Mouse (Mus musculus) mouse trophoblast stem cell (cell line): ENCODE measurements around the gene Olfr13.
"Not testable (repeated sequence)": the region's sequence is repeated elsewhere in the genome, so short reads cannot be mapped to it uniquely, and the experiment has no call there.

Experiments
- in situ Hi-C, 2 experiments: fragments of 300-500 bp; cut with MseI, MboI; formaldehyde crosslinking; loops; 2 replicates in 1 of 2; 3 replicates in 1 of 2; pipeline ENCODE4 v1.15.1; 2025

Olfr13 gene

DNA sequence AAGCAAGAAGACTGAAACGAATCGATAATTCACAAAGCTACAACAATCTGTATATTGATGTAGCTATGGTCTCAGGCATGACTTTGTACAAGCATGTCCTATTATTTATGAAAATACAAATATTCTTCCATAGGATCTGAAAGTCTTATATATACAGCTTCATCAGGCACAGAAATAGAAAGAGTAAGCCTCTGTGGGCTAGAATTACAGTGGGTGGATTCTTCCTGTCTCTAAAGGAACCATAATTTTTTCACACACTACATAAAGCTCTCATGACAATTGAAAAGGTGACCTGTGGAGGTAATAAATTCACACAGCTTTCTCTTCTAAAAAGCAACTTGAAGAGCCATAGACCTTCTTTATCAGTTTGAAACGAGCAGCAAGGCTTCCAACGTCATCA is at the start of gene Olfr13:
Olfr13 (plus strand) TSS at position 301 of the 400 bp plus-strand sequence.
- in situ Hi-C loops: no loop called here

DNA sequence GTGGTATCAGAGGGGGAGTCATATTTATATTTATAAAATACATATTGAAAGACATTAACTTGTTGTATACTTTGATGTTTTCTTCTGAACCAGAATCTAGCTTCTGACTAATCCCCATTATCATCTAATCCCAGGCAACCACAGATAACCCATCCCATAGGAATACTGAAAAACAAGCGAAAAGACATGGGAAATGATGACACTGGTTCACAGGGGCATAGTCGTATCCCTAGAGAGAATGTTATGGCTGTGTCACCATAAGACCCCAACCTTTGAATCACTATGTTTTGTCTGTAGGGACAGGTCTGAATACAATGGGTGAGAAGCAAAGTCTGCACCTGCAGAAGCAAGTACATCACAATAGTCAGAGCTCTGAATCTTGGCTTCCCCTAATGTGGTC is 25.7 kb upstream of the Olfr13 start, which contains the start of gene Olfr237-ps1:
Olfr237-ps1 (plus strand) TSS at position 301 of the 400 bp plus-strand sequence.
- in situ Hi-C loops: not testable (repeated sequence)

DNA sequence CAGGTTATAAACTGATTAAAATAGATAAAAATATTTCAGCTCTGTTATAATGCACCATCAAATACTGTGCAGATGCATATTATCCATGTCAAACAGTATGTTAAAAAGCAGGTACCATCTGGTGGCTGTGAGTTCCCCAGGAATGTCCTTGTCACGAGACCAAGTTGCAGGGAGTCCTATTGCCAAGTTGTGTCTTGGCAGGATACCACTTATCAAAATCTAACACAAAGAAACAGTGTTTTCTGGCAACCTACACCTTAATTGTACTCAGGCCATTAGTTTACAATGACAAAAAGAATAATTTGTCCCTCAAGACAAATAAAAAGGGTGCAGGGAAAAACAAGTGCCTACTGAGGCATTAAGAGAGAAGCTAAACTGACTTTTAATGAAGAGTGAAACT is 12.4 kb upstream of the Olfr13 start:
- in situ Hi-C loops: no loop called here

DNA sequence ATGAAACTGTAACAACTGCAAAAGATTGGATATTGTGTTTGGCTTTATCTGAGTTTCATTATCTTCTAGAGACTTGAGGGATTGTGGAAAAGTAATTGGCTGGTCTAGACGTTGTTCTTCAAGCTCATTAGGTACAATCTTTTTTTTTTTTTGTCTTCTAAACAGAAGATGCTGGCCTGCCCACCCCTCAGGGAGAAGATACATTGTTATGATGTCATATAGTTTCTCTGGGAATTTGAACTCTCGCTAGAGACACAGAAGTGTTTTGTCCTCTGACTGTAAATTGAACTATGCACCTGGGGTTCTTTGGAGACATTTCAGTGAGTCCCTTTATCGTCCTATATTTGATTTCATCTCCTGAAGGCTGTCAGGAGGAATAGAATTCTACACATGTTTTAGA is 9.0 kb upstream of the Olfr13 start, which contains the start of gene Olfr437:
Olfr437 (plus strand) TSS at position 301 of the 400 bp plus-strand sequence.
- in situ Hi-C loops: no loop called here

DNA sequence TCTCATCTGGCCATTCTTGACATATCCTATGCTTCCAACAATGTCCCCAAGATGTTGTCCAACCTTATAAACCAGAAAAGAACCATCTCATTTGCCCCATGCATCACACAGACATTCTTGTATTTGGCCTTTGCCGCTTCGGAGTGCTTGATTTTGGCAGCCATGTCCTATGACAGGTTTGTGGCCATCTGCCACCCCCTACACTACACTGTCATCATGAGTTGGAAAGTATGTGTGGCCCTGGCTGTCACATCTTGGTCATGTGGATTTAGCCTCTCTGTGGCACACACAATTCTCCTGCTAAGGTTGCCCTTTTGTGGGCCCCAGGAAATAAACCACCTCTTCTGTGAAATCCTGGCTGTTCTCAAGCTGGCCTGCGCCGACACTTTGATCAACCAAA is 4.7 kb upstream of the Olfr13 start:
- in situ Hi-C loops: no loop called here

DNA sequence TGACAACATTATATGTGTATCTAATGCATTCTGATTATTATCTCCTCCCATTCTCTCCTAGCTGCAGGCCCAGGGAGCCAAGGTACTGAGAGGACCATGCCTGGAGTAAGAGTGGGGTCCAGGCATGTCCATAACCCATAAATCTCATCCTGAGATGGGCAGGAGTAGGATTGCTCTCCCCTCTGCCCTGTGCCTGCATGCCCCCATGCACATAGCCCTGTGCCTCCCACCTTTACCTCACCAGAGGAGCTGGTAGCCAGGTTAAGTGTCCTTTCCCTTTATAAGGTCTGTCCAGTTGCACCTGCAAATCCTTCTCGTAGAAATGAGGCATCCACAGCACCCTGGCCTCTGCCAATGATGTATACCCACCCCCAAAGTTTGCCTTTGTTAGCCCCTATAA is 6.2 kb downstream of the Olfr13 start:
- in situ Hi-C loops: no loop called here

DNA sequence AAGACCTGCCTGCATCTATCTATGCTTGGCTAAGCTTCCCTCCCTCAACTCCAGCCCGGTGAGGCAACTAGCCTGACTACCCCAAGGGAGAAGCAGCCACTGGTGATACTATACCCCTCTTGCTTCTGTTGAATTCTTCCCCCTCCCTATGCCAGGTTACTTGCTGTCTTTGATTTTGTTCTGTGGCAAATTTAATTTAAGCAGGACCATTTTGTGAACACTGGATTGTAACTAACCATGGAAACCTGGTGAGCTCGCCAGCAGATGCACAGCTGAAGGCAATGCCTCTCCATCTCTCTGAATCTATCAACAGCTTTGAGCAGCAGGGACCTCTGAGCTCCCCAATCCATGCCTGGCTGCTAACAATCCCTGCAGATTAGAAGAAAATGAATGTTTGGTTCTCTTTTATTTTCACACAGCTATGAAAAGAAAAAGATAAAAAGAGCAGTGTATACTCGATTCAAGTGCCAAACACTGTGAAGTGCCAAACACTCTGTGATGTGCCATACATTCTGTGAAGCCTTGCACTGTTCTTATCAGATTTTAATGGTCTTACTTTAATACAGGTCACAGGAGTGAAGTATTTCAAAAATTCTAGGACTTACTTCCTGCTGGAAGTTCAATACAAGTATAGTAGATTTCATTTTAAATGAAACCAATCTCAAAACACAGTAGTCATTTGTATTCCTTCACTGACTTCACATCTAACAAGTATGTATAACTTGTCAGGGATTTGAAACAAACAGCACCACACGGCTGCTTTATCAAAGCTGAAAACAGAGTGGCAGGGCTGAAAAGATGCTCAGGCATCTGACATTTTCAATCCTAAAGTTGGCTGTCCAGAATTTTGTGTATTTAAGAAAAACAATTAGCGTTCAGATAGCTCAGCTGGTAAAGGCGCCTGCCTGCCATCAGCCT is 6.9 kb downstream of the Olfr13 start:
- in situ Hi-C loops: no loop called here

DNA sequence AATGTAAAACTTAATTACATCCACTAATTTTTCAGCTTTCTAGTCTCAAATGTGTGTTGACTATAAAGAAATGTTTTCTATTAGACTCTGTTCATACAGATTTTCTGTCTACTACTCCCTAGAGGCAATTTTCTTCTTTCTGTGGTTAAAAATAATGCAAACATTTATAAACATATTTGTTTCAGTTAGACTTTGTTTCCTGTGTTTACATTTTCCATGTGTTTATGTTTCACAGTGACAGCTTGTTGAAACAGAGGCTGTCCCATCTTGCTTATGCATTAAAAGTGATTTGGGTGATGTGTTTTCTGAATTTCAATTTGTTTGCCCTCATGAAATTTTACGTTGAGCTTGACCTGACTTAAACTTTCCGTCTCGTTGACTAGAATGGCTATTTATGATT is 19.0 kb downstream of the Olfr13 start:
- in situ Hi-C loops: no loop called here

DNA sequence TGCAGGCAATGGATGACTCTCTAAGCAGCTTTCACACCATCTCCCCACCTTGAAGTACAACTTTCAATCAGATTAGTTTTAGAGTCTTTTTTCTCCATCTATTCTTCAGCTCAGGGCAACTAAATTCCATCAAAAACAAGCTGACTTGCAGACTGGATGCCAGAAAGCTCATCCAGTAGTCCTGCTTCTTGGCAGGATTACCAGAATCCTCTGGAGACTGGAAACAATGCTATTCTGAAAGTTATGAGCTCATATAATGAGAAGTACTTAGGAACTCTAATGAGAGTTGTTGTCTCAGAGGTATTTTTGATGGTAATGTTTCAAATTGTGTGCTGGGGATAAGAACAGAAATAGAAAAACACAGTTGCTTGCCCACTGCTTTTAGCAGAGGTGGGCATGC is 24.8 kb downstream of the Olfr13 start, which contains the start of gene Olfr435:
Olfr435 (plus strand) TSS at position 366 of the 400 bp plus-strand sequence.
- in situ Hi-C loops: no loop called here

DNA sequence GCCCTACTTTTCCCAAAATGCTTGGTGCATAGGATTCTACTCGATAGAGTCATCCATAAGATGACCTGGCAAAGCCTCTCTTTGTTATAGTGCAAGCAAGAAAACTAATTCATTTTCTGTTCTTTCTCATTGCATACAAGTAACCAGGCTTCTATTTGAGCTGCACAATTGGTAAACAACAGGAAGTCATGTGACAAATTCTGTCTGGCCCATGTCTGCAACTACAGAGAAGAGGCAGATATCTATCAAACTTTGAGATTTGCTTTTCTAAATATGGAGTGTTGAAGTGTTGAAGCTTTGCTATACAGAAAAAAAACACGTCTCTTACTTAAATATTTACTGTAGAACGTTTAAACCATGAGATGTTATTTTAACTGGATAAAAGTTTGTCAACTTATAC is 26.2 kb downstream of the Olfr13 start:
- in situ Hi-C loops: no loop called here

DNA sequence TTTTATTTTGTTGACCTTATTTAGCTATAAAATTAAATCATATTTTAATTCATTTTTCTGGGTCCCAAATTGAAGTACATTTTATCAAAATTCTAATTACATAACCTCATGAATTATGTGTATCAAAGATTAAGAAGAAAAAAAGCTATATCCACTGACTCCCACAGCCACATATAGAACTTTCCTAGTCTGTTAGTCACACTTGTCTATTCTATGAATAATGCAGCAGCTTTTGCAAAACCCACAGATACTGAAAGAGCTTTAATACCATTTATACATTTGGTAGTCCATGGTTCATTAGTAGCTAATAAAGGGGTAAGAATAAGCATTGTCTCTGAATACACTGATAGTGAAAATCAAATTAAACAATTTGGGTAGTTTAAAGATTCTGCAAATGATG is 30.8 kb downstream of the Olfr13 start:
- in situ Hi-C loops: no loop called here

DNA sequence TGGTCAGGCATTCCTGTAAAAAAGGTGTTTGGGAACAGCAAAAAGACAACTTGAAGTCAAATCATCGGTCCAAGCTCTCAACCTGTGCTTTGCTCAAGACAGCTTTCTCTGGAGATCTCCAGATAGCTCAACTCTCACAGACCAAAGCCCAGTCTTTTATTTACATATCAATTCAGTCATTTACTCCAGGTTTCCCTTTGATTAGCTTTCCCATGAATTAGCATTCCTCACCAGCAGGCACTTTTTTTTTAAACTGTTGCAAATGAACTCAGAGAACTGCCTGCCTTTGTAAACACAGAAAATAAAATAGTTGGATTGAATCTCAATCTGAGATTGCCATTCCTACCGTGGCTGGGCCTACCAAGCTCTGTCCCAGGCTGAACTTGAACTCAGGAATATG is 33.4 kb downstream of the Olfr13 start:
- in situ Hi-C loops: no loop called here

DNA sequence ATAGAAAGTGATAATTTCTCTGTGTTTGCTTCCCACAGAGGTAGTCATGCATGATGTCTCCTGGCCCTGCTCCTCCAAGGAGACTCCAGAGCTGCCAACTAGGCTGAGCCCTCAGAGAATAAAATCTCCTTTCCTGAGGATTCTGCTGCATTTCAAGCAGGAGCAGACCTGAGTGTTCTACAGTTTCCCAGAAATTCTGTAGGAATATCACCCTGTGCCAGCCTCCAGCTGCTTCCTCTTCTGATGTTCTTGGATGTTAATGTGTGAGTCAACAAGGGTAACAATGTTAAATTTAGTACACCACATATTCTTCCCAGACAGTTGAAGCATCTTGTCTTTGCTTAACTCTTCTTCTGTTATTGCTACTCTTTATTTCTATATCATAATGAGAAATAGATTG is 40.9 kb downstream of the Olfr13 start, which contains the start of gene Olfr434:
Olfr434 (plus strand) TSS at position 149 of the 400 bp plus-strand sequence.
- in situ Hi-C loops: not testable (repeated sequence)
